Mouse (Mus musculus) mesoderm, embryonic 11.5 days (tissue): Measurements from ENCODE around the gene Ninl.
A peak's percentile ranks its signal among the peaks of the same experiment; 100 is the strongest.
"Not testable (repeated sequence)": the region's sequence is repeated elsewhere in the genome, so short reads cannot be mapped to it uniquely, and the experiment has no call there.

Source experiments
- DNase-seq: peaks from one replicate; pipeline ENCODE4 v3.0.0-alpha.2; 2012; ENCODE audit warnings: low read depth, low spot score

Ninl gene

GRCm38 (mm10) chr2:150949652-150950051 lies 89.5 kb downstream of the Ninl start:
- DNase-seq = no peak

GRCm38 (mm10) chr2:150948786-150949185 lies 90.4 kb downstream of the Ninl start:
- no peak for DNase-seq

- not testable (repeated sequence) for DNase-seq
These were observed 91.1 kb downstream of the Ninl start for GRCm38 (mm10) chr2:150947880-150948611.

- DNase-seq = not testable (repeated sequence)
These were observed 91.8 kb downstream of the Ninl start for GRCm38 (mm10) chr2:150947341-150947740.

GRCm38 (mm10) chr2:150944017-150944416 lies 95.2 kb downstream of the Ninl start:
- no peak for DNase-seq

GRCm38 (mm10) chr2:150934659-150935058 lies 104.5 kb downstream of the Ninl start:
- DNase-seq = no peak

GRCm38 (mm10) chr2:150933482-150933881 lies 105.7 kb downstream of the Ninl start:
- no peak for DNase-seq

GRCm38 (mm10) chr2:150930806-150931205 lies 108.4 kb downstream of the Ninl start:
- DNase-seq = no peak

GRCm38 (mm10) chr2:150929156-150929555 lies 110.0 kb downstream of the Ninl start:
- DNase-seq = no peak

GRCm38 (mm10) chr2:150927038-150927720 lies 112.0 kb downstream of the Ninl start:
- DNase-seq = no peak

GRCm38 (mm10) chr2:150923505-150923904 lies 115.7 kb downstream of the Ninl start:
- no peak for DNase-seq

- DNase-seq = no peak
These were observed 116.2 kb downstream of the Ninl start for GRCm38 (mm10) chr2:150923026-150923425.

GRCm38 (mm10) chr2:150922165-150922564 lies 117.0 kb downstream of the Ninl start:
- no peak for DNase-seq

GRCm38 (mm10) chr2:150921697-150922096 lies 117.5 kb downstream of the Ninl start:
- DNase-seq = no peak

- DNase-seq = no peak
These were observed 118.6 kb downstream of the Ninl start for GRCm38 (mm10) chr2:150920543-150920942.

GRCm38 (mm10) chr2:150918720-150919119 lies 120.5 kb downstream of the Ninl start:
- DNase-seq = no peak

GRCm38 (mm10) chr2:150915786-150916185 lies 123.4 kb downstream of the Ninl start:
- DNase-seq = no peak

- DNase-seq = no peak
These were observed 124.2 kb downstream of the Ninl start for GRCm38 (mm10) chr2:150914781-150915515.

- DNase-seq = no peak
These were observed 128.8 kb downstream of the Ninl start for GRCm38 (mm10) chr2:150910295-150910881.

GRCm38 (mm10) chr2:150909429-150910039 lies 129.6 kb downstream of the Ninl start:
- peak; percentile 98 for DNase-seq

GRCm38 (mm10) chr2:150908881-150909280 lies 130.3 kb downstream of the Ninl start:
- not testable (repeated sequence) for DNase-seq
